Mouse (Mus musculus) cerebellum, adult 11 months (tissue): ENCODE results near the gene Ggta1.

ENCODE experiments used
- DNase-seq: peaks from one replicate; pipeline ENCODE4 v3.0.0; 2022

Ggta1 gene

GRCm38 (mm10) chr2:35432472-35432871 is 30.6 kb downstream of the Ggta1 start:
- DNase-seq = no peak

DNA sequence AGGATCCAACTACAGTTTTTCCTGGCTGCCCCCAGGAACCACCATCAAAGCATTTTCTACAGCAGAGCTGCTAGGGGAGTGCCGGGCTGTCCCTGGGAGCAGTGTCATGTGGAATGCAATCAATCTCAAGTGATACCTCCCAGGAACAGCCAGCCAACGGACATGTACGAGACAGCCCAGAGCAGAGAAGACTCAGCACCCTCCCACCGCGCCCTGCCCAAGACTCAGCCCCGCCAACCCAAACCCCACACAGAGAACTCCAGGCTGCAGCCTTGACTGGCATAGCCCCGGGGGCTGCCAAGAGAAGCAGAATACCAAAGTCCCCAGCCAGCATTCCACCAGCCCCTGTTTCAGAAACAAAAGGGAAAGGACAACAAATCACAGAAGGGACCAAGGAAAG is 31.0 kb downstream of the Ggta1 start:
- no peak for DNase-seq

- DNase-seq = no peak
These were observed 32.2 kb downstream of the Ggta1 start for GRCm38 (mm10) chr2:35430806-35431205.

GRCm38 (mm10) chr2:35428615-35429300 is 34.3 kb downstream of the Ggta1 start:
- no peak for DNase-seq

DNA sequence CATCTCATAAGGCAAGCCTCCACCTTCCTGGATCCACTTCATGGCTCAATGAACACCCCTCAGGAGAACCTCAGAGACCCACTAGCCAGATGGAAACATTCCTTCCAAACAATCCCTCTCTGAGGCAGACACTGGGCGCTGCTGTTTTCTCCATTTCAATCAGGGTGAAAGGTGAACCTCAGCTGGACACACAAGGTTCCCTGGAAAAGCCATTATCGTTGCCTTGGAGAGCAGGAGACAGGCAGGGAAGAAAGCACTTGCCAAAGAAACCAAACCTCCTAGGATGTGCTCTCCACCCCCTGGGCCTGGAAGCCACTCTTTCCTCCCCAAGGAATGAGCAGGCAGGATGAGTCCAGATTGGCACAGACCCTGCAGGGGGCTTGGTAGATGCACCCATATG is 35.5 kb downstream of the Ggta1 start:
- DNase-seq = no peak

GRCm38 (mm10) chr2:35423711-35424339 is 39.2 kb downstream of the Ggta1 start:
- no peak for DNase-seq

GRCm38 (mm10) chr2:35422384-35422783 is 40.6 kb downstream of the Ggta1 start:
- no peak for DNase-seq

DNA sequence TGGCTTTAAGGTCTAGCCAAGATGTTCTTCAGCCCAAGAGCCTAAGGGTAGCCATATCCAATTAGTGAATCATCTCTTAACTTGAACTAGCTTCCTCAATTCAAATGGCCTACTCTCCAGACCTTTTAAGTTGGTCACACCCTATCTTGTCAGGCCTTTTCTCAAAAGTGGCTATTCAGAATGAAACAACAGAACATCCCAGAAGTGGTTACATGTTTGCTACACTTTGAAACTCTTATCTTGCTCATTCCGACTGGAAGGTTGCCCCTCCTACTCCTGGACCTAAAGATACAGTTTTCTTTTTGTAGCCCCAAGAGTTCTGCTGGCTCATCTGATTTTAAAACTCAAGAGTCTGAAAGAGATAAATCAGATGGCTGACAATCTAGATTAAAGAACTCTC is 42.4 kb downstream of the Ggta1 start:
- DNase-seq = no peak

DNA sequence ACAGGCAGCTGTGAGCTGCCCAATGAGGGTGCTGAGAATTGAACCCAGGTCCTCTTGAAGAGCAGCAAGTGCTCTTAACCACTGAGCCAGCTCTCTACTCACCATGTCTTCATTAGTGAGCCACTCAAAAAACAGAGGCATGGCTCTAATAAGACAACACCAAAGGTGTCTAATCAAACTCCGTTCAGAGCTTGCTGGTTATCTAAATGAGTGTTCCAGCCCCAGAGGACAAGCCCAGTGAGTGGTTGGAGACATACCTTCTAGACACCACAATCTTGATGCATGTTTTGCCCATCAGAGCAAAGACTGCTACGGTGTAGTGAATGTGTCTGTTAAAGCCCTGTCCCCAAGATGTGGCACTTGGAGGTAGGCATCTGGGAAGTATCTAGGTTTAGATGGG is 43.4 kb downstream of the Ggta1 start:
- DNase-seq = no peak

GRCm38 (mm10) chr2:35419243-35419642 is 43.8 kb downstream of the Ggta1 start:
- DNase-seq = no peak

- DNase-seq = no peak
These were observed 45.8 kb downstream of the Ggta1 start for GRCm38 (mm10) chr2:35417231-35417630.

DNA sequence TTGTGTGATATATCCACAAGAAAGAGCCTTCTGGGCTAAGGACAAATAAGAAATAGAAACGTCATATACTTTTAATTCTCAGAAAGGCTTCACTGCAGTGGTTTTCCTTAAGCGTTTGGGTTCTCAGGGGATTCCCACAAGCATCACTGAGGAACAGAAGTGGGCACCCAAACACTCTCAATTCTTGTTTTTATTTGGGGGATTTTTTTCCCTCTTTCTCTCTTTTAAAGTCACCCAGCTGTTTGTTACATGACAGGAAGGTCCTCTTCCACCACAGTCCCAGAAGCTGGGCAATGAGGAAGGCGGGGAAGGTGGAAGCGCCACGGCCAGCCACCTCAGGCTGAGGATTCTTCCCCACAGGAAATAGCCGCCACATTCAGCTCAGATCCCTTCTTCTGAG is 46.6 kb downstream of the Ggta1 start:
- no peak for DNase-seq

DNA sequence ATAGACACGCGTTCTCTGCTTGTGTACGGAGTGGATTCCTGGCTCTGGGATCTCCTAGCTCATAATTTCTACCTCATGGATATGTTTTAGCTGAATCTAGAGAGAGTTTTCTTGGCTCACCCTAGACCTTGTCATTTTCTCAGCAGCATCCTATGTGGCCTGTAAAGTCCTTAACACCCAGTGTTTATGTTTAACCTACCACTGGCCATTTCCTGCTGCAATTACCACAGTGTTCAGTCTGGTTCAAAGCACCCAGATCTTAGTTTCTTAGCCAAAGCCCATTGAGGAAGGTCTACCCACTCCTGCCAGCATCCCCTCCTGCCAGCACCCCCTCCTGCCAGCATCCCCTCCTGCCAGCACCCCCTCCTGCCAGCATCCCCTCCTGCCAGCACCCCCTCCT is 50.2 kb downstream of the Ggta1 start:
- no peak for DNase-seq

- DNase-seq = no peak
These were observed 50.8 kb downstream of the Ggta1 start for GRCm38 (mm10) chr2:35412246-35412645.

GRCm38 (mm10) chr2:35411640-35412190 is 51.3 kb downstream of the Ggta1 start:
- DNase-seq = no peak

DNA sequence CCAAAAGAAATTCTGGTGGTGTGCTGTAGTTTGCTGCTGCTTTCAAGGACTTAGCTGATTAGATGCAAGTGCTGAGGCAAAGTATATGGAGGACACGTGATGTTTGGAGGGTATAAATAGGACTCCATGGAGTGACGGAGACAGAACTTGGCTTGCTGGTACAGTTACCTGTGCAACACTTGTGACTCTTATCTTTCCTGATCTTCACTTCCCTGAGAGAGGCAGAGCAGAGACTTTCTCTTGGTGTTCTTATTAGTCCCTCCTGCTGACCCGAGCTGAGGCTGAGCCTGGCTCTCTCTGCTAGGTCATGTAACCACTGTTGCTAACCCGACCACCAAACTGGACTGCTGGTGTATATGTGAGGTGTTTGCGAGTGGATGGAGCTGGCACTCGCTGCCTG is 53.6 kb downstream of the Ggta1 start:
- no peak for DNase-seq

DNA sequence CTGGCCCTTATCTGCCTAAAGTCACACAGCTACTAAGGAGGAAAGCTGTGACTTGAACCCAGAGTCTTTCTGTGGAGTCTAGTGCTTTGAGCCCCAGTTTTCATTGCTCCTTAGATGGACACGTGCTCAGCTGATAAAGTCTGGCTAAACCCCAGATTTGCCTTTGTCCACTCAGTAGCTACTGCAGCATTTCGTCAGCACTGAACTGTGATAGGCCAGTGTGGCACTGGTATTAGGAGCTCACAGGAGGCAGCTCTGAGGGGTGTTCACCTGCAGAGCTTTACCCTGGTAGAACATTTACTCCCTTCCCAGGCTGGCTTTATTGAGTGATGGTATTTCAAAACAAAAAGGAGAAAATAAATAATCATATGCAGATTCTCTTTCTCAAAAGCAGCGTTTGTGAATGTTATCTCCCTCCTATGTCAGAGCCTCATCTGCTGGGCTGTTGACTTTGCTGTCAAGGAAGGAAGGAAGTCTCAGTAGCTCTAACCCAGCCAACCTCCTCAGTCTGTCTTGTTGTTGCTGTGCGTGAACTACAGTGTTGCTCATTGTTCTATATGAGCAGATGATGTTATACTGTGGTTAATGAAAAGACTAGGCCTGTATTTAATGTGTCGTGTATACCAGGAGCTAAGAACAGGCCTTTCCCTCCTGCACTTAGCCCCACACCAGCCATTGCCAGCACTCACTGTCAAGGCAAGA is 54.5 kb downstream of the Ggta1 start:
- DNase-seq = no peak

DNA sequence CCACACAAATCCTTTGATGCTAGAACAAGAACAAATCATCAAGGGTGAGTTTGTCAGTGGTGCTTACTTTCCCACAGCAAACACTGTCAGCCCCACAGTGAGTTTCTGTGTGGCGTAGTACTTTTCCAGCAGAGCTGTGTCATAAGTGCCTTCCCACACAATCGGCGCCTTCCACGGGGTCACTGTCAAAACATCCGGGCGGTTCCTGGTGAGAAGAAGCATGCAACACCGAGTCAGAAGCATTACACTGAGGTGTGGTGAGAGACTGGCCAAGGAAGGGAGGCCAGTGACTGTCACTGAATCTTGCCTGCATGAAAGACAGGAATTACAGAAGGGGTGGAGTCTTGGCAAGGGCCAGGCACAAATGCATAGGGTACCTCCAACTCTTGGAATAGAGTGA is 55.2 kb downstream of the Ggta1 start:
- no peak for DNase-seq

DNA sequence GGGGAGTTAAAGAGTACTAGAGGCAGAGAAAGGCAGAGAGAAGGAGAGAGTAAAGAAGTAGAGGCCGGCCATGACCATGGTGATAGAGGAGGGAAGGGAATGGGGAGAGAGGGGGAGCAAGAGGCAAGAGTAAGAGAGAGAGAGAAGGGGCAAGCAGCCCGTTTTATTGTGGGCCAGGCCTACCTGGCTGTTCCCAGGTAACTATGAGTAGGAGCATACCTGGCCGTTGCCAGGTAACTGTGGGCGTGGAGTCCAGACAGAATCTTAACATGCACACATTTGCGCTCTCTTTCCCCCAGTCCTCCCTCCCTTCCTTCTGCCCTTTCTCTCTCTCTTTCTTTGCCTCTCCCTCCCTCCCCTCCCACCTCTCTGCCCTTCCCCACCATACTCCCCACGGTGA is 55.8 kb downstream of the Ggta1 start:
- DNase-seq = no peak

DNA sequence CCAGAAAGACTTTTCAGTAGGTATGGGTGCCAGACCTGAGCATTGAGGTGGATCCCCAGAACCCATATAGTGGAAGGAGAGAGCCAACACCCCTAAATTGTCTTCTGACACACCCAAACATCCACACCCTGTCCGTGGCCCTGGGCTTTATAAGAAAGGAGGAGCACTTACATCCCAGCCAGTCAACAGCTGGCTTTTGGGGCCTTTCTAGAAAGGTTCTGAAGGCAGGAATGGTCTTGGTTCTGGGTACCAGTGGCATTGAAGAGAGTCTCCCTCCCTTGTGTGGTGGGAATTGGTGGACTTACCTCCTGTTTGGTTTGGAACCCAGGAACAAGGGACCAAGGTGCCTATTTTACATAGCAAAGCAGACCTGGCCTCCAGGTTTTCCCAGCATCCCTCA is 56.4 kb downstream of the Ggta1 start:
- DNase-seq = no peak

GRCm38 (mm10) chr2:35402391-35402790 is 60.6 kb downstream of the Ggta1 start:
- DNase-seq = no peak

DNA sequence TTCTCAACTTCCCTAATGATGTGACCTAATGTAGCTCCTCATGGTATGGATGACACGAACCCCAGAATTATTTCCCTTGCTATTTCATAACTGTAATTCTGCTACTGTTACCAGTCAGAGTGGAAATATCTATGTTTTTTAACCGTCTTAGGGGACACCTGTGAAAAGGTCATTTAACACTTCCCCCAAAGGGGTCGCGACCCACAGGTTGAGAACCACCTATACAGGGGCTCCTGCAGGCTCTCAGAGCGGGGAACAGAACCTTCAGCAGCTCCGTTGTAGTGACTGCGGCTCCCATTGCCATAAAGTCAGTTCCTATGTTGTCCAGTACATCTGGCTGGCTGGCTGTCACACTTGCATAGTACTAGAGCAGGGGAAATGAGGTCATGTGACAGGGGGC is 62.3 kb downstream of the Ggta1 start:
- no peak for DNase-seq

- DNase-seq = no peak
These were observed 64.7 kb downstream of the Ggta1 start for GRCm38 (mm10) chr2:35398184-35398828.
